Mouse (Mus musculus): ENCODE measurements around the gene Gm13271. TPM values are rescaled to one million over a fixed set of nuclear protein-coding genes. Genes with fewer than 3 reads are reported as not detected.
A peak's percentile ranks its signal among the peaks of the same experiment; 100 is the strongest.
"Not testable (repeated sequence)": the region's sequence is repeated elsewhere in the genome, so short reads cannot be mapped to it uniquely, and the experiment has no call there.

The Gm13271 gene
- not detected for total RNA-seq (2021)
- long read RNA-seq, experiment 1, result 0 reads
- long read RNA-seq, experiment 2, result 0 reads

DNA sequence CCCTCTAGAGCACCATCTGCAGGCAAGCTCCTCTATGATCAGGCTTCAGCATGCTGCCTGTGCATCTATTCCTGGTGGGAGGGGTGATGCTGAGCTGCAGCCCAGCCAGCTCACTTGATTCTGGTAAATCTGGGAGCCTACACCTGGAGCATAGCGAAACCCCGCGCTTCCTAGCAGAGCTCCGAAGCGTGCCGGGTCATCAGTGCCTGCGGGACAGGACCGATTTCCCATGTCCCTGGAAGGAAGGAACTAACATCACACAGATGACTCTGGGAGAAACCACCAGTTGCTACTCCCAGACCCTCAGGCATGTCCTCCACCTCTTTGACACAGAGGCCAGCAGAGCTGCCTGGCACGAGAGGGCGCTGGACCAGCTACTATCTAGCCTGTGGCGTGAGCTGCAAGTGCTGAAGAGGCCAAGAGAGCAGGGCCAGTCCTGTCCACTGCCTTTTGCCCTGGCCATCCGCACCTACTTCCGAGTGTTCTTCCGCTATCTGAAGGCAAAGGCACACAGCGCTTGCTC, at the start of gene Gm13271:
Gm13271 (plus strand) TSS at position 51 of the 523 bp plus-strand sequence.
- peak; percentile 60 for DNase-seq

DNA sequence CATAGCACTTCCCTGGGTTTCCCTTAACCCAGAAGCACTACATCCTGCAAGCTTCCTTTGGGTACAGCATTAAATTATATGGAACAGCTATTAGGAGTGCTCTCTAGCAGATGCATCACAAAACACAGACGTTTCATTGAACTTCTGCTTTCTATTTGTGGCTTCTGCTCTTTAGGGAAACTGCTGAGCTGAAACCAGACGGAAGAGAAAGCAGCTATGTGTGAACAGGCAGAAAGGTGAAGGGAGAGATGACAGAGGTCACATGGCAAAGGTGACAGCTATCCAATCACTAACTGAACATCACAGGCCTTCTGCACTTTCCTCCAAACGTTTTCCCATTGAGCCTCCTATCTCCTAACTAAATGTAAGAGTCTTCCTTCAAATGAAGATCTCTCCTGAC, 48.7 kb upstream of the Gm13271 start:
- no peak for DNase-seq

DNA sequence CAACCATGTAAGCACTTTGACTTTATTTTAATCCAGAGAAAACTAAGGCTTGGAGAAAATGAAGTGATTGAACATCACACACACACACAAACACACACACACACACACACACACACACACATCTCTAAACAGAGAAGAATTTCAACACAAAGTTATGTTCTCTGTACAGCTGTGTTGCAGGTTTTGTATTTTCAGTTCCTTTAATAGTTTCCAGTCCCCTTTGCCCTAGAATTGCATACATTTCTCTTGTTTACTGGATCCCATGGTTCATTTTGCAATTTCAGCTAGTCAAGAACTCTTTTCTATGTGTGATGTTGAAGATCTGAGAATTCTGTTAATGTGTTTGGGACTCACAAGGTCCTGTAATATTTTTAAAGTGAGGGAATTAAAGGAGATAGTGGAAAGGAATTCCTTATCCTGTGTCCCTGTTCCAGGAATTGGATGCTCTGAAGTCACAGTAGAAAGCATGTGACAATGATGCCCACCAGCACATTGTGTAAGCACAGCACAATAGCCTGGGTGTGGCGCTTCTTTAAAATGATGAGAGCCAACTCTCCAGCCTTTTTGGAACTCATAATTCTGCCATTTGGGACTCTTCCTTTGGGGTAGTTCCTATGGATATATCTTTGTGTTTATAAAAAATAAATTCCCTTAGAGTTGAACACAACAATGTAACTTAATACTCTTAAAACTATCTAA, 47.4 kb upstream of the Gm13271 start:
- DNase-seq, result no peak

GRCm38 (mm10) chr4:88714281-88714680, 40.4 kb upstream of the Gm13271 start:
- DNase-seq, result no peak

- peak; percentile 26 for DNase-seq
Measured at GRCm38 (mm10) chr4:88715059-88715458, 39.6 kb upstream of the Gm13271 start.

- no peak for DNase-seq
Measured at GRCm38 (mm10) chr4:88718715-88719114, 36.0 kb upstream of the Gm13271 start.

DNA sequence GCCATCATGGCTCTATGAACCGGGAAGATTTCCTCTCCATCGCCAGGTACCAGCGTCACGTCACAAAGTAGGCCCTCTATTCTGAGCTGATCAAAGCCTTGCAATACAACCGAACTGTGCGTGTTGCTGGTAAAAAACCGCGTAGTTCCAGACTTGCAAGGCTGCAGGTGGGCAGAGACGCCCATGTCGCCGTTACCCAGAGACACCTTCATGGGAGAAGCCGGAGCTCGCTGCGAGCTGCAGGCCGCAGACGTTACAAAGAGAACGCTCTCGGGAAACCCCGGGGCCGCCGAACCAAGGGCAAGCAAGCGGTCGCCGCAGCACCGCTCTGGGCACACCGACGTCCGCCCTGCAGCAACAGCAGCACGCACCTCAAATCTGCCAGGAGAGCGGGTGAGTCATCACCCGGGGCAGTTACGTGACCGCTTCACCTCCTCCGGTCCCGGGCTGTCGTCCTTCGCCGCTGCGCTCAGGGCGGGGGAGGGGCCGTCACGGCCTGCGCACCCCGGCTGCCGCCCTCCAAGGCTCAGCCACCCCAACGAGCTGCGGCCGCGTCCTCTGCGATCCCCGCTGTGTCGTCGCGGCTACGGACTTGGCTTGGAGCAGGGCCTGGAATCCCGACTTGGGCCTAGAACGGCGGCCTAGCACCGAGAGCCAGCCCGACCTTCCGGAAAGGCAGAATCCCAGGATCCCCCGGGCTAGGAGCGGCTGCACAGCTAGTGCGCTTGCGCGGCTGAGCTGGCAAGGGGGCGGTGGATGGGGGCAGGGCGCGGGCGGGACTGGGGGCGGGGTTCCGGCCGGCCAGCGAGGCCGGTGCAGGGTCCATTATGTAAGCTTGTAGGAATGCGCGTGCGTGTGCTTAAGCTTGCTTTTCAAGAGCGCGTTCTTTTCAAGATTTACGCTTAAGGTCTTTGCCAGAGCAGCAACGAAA, 32.6 kb upstream of the Gm13271 start, which contains the start of the genes Gm26566 and Klhl9:
Gm26566 (plus strand) TSS at position 15 of the 931 bp plus-strand sequence.
Klhl9 (minus strand) TSS at position 675 of the 931 bp plus-strand sequence.
- DNase-seq, result peak; percentile 95

DNA sequence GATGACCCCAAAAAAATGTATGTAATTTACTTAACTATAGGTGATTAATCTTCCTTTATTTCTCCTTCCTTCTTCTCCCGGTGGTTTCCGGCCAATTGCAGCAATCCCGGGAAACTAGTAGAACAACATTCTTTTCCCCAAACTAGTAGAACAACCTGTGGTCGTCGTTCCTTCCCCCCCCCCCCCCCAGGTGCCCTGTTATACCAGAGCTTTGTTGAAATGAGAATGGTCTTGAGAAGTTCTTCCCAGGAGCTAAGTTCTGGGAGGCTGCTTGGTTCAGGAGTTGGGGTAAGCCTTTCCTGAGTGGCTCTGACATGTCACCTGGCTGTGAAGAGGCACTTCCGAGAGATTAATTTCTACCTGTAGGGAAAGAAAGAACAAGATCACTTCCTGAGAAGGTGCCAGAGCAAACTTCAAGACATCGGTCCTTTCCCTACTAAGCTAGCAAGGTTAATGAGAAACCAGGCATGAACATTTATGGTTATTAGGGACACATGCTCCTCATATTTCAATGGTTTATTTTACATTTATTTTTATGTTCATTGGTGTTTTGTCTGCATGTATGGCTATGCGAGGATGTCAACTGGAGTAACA, 31.1 kb upstream of the Gm13271 start:
- no peak for DNase-seq

DNA sequence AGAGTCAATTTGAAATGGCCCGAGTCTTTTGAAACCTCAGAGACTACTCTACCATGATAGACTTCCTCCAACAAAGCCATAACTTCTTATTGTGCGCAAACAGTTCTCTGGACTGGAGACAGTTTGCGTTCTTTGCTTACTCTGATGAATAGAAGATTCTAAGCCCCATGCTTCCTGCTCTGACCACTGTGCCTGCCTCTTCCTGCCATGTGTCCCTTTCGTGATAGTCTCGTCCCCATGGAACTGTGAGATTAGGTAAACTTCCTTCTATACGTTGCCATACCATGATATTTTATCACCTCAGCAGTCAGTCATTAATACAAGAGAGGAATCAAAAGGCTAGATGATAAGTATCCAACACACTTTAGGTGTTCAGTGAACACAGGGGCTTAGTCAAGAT, 27.9 kb upstream of the Gm13271 start:
- DNase-seq, result no peak

GRCm38 (mm10) chr4:88727324-88727723, 27.3 kb upstream of the Gm13271 start:
- DNase-seq, result peak; percentile 55

- peak; percentile 86 for DNase-seq
Measured at GRCm38 (mm10) chr4:88738480-88738879, 16.2 kb upstream of the Gm13271 start.

- no peak for DNase-seq
Measured at GRCm38 (mm10) chr4:88739036-88739435, 15.6 kb upstream of the Gm13271 start.

DNA sequence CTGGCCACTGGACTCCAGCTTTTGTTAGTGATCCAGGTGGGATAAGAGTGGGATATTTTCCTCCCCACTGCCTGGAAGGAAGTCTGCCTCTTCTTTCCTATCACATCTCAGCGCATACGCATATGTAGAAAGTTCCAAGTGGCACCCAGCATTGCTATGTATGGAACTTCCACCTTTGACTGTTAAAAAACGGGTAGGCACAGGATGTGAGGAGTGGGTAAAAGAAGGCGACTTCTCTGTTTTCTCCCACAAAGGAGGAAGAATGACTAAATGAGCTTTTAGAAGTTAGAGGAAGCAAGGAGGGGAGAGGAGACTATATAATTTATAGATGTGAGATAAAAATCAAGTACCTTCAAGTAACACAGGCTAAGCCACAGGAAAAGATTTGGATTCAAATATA, 13.2 kb upstream of the Gm13271 start:
- no peak for DNase-seq

GRCm38 (mm10) chr4:88742771-88743371, 11.8 kb upstream of the Gm13271 start:
- DNase-seq, result no peak

DNA sequence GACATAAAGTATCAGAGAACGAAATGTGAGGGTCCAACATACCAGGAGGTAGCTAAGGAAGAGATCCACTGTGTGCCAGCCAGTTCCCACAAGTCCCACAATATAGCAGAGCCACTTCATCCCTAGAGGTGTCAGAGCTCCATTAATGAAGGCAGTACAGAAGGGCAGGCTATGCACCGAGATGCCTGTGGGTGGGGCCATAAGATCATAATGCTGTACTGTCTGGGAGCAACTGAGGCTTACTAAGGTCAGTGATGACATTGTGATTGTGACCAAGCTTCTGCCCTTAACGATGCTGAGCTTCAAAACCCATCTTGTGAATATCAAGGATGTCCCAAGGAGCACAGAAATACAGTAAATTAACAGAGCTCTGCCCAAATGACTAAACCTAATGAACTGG, 10.5 kb upstream of the Gm13271 start:
- DNase-seq, result no peak

GRCm38 (mm10) chr4:88749926-88750325, 4.7 kb upstream of the Gm13271 start:
- no peak for DNase-seq

DNA sequence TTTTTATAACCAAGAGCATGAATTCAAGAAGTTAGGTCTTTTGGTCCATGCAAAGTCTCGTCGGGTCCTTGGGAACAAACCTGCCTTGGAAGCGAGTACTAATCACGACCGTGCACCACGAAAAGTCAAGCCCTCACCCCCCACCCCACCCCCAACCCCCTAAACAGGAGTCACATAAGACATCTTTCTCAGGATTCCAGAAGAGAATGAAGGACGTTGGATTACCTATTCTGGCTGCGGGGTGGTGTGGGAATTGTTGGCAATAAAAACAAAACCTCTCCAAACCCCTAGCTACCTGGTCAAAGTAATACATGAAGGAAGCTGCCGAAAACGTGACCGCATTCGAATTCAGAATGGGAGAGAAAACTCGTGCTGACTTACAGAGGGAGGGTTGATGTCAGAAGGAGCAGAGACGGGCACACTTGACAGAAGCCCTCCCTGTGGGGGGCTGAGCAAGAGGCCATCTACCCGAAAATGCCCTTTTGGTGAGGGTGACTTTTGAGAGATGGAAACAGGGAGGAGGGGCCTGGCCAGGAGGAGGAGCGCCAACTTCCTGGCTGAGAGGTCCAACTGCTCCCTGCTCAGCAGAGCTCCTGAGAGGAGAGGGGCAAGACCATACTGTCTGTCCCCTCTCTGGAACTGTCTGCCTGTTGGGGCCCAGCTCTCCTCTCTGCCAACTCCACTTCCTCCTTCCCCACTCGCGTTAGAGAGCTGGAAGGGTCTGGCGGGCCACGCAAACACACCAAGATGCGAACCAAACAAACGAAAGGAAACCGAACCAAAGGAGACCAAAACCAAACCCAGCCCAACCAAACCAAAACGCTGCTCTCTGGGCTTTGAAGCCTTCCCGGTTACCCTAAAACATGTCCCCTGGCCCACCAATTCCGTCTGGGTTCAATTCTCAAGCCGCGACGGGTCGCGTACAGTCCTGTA, 2.2 kb downstream of the Gm13271 start:
- DNase-seq, result peak; percentile 25

DNA sequence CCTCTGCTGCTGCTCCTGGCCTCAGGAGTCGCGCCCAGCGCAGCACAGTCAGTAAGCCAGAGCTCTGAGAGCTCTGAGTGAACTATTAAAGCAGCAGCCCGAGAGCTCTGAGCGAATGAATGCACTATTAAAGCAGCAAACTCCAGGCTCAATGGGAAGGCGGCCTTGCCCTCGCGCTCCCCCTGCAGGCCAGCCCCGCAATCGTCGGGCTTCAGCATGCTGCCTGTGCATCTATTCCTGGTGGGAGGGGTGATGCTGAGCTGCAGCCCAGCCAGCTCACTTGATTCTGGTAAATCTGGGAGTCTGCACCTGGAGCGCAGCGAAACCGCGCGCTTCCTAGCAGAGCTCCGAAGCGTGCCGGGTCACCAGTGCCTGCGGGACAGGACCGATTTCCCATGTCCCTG, 3.0 kb downstream of the Gm13271 start:
- peak; percentile 86 for DNase-seq

DNA sequence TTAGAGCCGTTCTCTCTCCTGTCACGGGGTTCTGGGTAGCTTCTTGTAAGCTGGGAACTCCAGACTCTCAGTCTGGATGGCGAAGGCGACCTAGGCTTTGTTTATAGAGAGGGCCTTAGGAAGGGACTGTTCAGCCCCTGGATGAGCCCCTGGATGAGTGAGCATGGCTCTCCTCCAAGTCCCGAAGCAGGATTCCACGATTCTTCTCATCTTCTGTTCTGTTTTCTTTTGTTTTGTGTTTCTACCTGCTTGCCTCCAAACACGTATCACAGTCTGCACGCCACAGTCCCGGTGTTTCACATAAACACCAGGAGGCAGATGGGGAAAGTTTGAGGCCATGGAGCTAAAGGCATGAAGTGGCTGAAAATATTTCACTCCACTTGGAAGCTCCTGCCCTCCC, 4.1 kb downstream of the Gm13271 start:
- DNase-seq, result not testable (repeated sequence)

- DNase-seq, result peak; percentile 39
Measured at GRCm38 (mm10) chr4:88759610-88760268, 5.1 kb downstream of the Gm13271 start, which contains the start of gene Gm13283. Gm13283 (plus strand) TSS chr4:88760119.
